Mouse (Mus musculus) kidney, postnatal 4 days (tissue): ENCODE measurements around the gene Lgalsl.

ENCODE experiments used
- DNase-seq, 2 experiments: peaks; one replicate each; pipeline ENCODE4 v3.0.0; 2021; ENCODE audit warnings: mixed read lengths in 2 of 2

The Lgalsl gene

DNA sequence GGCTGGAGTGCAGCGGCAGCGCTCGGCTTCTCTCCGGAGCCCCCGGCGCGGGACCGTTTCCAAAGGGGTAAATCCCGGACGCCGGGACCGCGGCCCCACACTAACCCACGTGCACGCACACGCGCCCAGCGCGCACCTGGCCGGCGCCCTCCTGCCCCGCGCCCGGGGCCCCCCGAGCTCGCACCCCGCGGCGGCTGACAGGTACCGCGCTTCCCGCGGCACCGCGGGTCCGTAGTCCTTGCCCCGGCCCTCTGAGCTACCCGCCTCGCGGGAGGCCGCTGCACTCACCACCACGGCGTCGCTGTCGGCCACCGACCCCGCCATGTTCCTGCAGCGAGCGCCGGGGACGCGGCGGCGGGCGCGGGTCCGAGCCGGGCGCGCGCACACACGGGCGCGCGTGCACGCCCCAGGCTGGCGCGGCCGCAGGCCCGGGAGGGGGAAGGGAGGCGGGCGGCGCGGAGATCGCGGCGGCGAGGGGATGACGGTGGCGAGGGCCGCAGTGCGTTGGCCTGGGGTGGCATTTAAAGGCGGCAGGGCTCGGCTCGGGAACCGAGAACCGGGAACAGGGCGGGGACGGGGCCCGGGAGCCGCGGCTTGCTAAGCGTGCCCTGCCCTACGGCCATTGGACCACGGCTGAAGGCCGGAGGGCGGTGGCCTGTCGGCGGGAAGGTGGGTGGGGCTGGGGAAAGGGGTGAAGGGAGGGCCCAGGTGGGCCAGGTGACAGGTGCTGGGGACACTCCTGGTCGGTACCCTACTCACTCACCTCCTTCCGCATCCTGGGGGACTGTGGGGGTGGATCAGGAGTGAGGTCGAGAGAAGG lies at the start of gene Lgalsl:
Gene Lgalsl (minus strand): TSS at position 371 of the 820 bp plus-strand sequence.
- DNase-seq, result peak; percentile 79 to 87

DNA sequence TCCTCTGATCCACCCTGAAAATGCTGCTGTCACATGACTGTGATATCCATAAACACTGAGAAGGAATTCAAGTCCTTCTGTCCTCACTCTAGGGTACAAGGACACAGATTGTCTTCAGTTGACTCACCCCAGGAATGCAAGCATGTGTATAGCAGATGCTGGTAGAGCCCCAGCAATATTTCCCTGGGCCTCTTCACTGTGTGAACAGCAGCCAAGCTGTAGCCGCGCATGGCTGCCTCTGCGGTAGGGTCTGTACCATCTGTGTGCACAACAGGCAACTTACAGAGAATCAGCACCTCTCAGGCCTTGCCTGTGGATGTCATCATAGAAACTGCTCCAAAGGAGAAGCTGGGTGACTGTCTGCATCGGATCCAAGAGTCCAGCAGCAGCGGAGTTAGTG lies 47.8 kb upstream of the Lgalsl start:
- peak in 1 of 2 experiments; percentile 27 for DNase-seq

DNA sequence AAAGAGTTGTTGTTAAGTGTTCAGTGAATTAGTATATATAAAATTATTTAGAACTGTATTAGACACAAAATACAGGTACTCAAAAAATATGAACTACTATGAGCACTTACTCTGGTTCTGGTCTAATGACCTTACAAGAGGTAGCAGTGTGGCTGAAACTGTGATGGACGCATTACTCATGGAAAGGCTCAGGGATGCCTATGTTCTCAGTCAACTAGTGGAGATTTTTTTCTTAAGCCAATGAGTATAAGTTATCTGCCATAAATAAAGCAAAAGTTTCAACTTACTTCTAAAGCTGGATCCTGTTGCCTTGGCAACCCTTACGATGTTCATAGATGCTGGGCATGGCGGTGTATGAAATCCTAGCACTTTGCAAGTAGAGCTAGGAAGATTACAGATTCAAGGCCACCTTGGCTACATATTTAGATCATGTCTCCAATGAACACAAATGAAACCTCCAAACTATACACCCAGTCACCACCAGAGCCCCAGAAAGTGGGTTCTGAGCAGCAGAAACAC lies 46.8 kb upstream of the Lgalsl start:
- no peak for DNase-seq

DNA sequence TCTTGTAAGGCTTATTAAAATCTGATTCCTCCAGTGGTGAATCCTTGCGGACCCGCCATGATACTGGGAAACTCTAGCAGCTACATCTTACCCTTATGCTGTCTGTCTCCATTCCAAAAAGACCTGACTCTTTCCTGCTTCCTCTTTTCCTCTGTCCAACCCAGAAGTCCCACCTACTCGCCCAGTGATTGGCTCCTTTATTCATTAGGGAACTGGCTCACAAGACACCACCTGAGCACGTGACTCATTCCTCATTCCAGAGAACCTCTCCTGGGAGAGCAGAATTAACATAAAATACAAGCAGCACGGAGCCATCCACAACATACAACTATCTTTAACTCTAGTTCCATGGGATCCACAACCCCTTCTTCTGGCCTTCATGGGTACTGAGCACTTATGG lies 42.5 kb upstream of the Lgalsl start:
- no peak for DNase-seq

DNA sequence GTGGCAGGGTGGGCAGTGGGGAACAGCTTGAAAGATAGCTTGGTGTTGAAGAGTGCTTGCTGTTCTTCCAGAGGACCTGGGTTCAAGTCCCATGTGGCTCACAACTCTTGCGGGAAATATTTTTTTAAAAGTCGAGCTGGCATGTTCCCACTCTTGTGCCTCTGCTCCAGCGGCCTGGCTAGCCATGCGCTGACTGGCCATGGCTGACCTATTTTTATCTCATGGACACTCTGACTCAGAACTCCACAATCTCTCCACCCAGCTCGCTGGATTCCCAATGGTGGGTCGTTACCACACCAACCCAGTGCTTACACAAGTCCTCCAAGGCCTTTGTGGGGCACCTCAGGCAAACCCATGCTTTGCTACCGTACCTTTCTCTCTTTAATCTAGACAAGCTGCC lies 42.1 kb upstream of the Lgalsl start:
- no peak for DNase-seq

DNA sequence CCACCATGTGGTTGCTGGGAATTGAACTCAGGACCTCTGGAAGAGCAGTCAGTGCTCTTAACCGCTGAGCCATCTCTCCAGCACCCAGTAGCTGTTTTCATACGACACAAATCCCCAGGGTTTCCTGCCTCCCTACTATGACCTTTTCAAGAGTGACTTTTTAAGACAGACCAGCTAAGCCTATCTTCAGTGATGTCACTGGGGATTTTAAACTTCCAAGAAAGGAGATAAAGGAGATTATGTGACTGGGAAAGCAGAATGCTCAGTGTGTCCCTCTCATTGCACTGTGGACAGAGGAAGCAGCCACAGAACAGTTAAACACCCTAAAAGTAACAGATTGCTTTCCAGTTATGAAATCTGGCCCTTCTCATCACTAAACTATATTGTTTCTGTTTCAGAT lies 41.6 kb upstream of the Lgalsl start:
- DNase-seq, result no peak

DNA sequence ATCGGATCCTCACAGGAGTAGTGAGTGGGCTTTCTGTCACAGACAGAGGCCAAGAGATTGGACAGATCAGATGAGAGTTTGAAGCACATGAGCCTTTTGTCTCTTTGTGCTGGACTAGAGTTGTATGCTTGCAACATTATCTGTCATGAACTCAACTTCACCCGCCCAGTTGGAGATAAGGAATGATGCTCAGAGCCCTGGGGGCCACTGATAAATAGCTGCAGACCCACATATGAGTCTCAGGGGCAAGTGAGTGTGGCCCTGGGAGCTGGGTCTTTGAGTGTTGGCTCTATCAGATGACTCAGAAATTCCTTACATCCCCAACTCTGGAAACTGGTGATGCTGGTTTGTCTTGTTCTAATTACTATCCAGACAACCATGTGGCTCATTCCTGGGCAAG lies 39.1 kb upstream of the Lgalsl start:
- DNase-seq, result no peak

DNA sequence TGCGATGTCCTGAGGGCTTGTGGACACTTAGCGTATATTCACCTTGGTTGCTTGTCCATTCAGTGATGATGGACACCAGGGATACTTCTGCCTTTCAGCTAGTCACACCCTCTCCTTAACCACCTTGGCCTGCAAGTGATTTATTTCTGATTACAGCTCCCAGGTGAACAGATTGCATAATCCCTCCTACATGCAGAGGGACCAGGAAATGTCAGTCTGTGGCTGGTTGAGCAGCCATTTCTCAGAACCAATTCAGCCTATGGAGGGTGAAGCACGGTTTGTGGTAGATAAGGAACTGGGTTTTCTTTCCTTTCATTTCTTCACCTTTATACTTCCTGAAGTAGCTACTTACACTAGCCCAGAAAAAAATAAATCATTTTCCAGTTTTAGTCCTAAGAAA lies 34.6 kb upstream of the Lgalsl start:
- no peak for DNase-seq

DNA sequence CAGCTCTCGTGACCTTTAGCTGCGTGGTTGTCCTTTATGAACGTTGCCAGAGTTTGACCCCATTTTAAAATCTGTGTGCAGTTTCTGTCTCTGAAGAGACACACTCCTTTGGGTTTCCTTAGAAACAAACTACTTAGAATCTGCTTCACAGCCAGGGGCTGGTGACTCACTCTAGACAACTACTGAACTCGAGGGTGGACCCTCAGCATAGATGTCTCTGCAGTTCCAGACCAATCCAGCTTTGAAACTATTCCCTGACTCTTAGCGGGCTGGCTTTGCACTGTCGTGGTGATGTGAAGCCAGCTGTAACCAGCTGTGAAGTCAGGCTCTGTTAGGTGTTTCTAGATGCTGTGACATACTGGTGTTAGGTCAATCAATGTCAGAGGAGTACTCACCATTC lies 33.8 kb upstream of the Lgalsl start:
- no peak for DNase-seq

DNA sequence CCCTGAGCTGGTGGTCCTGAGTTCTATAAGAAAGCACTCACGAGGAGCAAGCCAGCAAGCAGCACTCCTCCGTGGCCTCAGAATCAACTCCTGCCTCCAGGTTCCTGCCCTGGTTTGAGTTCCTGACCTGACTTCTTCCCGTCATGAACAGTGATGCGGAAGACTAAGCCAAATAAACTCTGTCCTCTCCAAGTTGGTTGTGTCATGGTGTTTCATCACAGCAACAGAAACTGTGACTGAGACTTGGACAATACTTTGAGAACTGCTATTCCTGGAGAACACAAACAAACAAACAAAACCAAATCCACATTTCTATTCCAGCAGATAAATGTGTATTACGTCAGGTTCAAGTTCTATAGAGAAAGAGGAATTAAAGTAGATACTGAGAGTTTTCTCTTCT lies 31.2 kb upstream of the Lgalsl start:
- DNase-seq, result no peak

DNA sequence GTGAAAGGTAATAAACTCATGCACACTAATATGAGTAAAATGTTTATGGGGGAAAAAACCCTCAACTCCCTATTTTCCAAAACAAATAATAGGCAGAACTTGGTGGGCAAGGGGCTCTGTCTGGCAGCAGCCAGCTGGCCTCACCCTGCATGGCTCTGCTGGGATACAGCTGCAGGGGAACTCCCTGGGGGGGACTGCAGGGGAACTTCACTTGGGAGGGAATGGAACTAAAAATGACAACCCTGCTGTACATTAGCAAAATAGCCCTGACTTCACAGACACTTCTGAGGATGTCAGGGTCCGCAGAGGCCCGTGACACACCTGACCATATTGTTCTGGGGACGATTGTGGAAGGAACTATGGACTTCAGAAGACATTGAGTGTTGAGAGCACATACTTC lies 29.5 kb upstream of the Lgalsl start:
- DNase-seq, result no peak

DNA sequence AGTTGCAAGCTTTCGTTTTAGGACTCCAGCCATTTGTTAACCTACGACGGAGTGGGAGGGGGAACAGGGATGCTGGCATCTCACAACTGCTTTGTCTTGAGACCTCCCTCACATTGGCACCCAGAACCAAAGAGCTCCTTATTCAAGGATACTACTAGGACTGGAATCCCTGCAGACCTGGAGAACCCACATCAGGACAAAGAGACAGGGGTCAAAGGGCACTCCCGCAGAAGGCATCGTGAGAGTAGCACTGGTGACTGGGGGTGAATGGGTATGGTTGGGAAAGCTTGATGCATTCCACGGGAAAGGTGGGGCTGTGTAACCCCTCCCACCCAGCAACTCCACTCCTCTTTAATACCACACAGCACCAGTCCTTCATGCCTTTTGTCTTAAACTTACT lies 29.0 kb upstream of the Lgalsl start:
- peak in 1 of 2 experiments; percentile 53 for DNase-seq

DNA sequence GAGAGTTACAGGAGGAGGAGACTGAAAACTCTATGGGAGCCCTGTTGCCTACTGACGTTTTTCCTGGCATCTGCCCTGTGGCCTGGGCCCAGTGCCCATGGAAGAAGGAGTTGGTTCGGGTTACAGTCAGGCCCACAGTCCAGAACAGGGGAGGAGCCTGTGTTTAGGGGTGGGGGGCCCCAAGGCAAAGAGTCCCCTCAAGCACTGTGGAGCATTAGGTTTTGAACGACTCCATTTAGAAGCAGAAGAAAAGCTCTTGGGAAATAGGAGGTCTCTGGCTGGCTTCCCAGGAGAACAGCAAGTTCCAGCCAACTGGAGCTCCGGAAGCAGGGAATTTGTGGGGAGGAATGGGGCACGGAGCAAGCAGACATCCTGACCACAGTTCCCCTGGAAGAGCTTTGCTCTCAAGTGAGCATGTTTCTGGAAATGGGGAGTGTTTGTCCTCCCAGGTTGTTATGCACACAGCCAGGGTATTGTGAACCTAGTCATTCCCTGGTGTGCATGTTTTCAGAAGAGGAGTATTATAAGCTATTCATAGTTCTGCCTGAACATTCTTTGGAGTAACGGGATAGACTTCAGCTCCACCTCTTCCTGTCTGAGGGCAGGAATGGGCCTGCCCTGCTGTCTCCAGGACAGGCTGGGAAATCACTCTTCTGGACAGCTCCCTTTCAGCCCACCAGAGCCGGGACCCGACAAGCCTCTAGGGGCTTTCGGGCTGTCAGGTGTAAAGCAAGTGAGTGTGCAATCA lies 28.2 kb upstream of the Lgalsl start:
- DNase-seq, result peak; percentile 74 to 85

DNA sequence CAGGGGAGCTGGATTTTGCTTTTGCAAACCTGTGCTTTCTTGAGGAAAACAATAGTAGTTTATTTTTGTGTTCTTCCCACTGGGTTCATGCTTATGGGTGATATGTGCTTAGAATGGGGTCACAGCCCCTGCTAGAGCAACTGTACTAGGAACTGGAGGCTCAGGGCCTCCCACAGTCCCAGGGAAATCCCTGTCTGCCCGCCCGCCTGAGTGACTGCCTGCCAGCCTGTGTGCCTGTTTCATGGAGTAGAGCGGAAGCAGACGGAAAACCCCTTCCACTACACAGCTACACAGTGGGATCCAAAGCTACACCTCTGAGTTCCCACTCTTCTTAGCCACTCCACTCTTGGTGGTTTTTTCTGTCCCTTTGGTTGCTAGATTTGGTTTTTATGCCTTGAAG lies 27.1 kb upstream of the Lgalsl start:
- no peak for DNase-seq

DNA sequence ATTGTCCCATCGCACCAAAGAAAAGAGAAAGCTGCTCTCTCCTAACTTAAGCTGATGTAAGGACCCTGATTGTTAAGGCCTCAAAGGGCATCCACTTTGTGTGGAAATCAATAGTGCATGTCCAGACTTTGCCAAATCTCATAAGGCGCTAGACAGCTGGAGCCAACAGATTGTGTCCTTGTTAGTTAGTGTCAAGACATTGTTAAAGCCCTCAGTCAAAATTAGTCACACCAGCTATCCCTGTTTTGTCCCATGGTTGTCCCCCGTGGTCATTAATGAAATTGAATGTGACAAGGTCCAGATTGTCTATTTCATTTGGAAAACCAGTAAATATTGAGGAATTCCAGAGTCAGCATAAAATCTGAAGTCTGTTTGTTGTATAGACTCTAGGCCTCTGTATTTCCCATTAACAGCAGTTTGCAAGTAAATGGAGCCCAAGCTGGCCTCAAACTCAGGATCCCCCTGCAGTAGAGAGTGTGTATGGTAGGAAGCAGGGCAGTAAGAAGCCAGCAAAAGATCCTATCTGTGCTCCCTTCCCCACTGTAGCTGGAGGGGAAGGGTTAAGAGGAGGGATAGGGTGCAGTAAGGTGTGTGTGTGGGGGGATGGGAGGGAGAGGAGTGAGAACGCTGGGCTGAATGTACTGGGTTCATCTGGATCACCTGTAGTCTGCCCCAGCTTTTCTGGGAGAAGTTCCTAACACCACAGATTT lies 23.3 kb upstream of the Lgalsl start:
- no peak for DNase-seq

DNA sequence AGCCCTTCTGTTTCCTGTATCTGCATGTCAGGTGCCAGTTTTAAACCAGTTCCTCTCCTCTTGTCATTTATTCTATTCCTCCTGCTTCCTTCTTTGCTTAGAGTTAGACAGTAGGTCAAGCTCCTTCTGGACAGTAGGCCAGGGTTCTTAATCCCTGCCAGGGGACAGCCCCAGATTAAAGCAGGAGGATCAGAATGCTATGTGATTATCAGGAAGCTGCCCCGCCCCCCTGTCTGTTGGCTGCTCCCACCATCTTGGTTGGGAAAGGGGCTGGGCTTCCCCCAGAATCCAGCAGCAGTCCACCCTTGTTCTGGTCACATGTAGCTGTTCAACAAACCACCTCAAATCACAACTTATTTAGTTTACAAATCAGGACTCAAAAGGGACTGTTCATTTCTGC lies 19.3 kb upstream of the Lgalsl start:
- DNase-seq, result peak; percentile 40 to 41

DNA sequence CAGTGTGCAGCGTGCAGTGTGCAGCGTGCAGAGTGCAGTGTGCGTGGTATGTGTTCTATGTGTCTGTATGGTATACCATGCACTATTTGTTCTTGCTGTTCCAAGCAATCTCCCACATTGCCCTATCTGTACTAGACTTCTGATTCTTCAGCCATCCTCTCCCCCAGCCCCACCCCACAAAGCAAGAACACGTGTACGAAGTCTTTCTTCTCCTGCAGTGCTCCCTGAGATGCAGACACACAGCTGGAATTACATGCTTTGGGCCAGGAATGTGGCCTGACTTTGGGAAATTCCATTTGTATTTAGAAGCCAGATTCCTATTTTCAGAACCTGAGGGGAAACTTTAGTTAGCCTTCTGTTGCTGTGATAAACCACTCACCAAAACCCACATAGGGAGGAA lies 18.5 kb upstream of the Lgalsl start:
- DNase-seq, result no peak

DNA sequence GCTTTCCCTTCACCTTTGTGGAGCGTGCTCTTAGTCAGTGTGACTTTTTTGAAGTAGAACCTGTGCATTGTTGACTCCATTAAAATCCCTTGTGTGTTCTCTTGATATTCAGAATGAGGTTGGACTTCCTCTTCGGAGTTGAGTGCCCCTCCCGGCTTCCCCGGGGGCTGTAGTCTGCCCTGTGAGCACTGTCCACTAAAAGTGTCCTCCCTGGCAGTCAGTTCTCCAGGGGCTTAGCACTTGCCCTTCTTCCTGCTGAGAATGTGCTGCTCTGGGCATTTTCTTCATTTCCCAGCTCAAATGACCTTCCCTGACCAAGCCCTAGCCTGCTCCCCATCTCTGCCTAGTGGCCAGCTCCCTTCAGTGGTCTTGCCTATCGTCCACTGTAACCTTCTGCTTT lies 6.5 kb upstream of the Lgalsl start:
- no peak for DNase-seq

DNA sequence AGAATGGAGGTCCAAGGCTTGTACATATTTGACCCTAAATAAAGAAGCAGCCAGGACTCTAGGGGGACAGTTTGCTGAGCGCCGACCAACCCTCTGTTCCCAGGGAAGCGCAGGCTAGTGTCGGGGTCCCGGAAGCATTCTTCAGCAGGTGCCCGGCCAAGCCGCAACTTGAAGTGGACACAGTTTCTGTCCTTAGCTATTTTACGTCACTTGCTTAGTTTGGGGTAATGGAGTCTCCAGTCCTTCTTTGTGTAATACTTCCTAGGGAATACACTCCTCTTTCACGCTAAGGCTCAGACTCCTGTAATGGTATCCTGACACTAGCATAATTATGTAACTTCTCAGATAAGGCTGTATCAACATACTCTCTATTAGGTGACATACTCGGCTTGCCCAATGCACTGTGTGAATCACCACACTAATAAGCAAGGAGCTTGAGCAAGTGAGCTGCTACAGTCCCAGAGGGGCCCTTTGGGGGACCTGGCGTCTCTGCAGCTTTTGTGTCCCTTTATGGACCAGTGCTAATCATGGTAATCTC lies 813 bp upstream of the Lgalsl start:
- peak in 1 of 2 experiments; percentile 23 for DNase-seq

DNA sequence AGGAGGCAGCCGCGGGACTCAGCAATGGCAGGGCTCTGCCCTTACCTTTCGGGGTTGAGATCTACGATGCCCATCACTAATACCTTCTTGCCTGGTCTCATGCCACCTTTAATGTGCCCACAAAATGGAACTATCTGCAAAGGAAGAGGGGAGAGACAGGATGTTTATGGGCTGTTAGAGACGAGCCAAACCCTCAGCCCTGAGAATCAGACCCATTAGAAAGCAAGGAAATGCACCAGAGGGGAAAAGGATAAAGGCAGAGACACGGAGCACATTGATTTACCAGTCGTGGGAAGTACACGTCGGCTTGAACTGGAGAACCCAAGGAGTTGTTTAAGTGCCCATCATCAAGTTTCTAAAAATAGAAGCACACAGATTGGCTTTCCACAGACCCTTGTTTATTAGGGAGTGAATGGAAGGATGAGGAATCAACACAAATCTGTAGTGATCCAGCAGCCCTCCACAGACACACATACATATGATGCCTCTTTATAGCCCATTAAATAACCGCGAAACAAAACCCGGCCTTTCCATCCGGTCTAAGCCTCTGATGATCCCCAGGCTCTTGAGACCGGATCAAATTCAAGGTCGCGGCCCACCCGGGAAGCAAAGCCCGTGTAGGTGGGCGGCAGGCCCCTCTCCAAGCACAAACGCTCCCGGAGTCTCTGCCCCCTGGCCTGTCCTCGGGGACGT lies 717 bp downstream of the Lgalsl start:
- peak in 1 of 2 experiments; percentile 75 for DNase-seq

DNA sequence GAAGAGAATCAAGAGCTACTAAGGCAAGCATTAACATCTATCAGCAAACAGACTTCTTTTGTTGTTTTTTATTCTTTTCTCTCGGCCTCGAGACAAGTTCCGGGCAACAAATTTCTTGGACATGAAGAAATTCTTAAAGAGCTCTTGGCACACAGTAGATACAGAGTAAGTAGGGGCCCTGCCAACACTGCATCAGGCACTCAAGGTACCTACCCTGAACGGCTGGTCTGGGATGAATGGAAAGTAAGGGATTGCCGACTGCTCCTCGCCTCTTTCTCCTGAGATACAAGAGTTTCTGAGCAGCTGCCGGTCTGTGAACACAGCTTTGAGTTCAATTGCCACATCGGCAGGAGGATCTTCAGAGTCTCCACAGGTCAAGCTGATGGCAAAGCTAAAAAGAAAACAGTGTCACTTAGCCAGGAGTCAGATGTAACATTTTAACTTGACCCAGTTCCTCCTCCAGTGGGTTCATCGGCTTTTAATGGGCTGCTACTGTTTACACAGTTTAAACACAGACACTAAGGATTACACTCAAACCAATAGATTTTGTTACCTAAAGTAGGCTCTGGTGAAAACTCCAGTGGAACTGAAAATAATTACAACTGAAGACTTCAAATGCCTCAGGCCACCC lies 1.7 kb downstream of the Lgalsl start:
- DNase-seq, result no peak

DNA sequence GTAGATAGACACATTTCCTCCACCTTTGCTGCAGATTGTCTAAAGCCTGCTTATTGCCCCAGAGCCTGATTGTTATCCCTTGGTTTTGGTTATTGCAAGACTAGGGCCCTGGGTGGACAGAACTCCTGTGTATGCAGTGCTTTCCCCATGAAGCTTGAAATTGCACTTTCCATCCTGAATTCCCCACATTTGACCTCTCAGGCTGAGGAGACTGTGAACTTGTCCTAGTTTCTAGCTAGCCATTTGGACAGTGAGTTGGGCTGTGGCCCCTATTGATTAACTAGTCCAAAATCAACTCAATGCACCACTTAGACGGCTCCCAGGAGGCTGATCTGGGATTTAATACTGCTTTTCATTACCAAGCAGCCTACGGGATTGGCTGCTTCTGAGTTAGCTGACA lies 6.9 kb downstream of the Lgalsl start:
- no peak for DNase-seq
